Mouse (Mus musculus) forebrain, embryonic 10.5 days (tissue): ENCODE measurements around the gene Tlr8. TPM values are rescaled to one million over a fixed set of nuclear protein-coding genes. Genes with fewer than 3 reads are reported as not detected.
"Not testable (repeated sequence)": the region's sequence is repeated elsewhere in the genome, so short reads cannot be mapped to it uniquely, and the experiment has no call there.

Source experiments
- DNase-seq: peaks from one replicate; pipeline ENCODE4 v3.0.0-alpha.2; 2017; ENCODE audit warnings: low spot score; ENCODE audit errors: extremely low spot score
- H3K27ac ChIP-seq: fragments of 300-500 bp; sonication (generic); 2 replicates; pipeline ENCODE4 v1.5.1; 2016; ENCODE audit warnings: mild to moderate bottlenecking
- H3K27me3 ChIP-seq: fragments of 300-500 bp; sonication (generic); 2 replicates; pipeline ENCODE4 v1.6.1; 2016; ENCODE audit warnings: mild to moderate bottlenecking; ENCODE audit not compliant: poor library complexity, severe bottlenecking
- H3K36me3 ChIP-seq: fragments of 300-500 bp; sonication (generic); replicated peaks from 2 replicates; pipeline ENCODE4 v1.6.1; 2016; ENCODE audit warnings: mild to moderate bottlenecking, moderate library complexity
- H3K4me1 ChIP-seq: fragments of 300-500 bp; sonication (generic); 2 replicates; pipeline ENCODE4 v1.6.1; 2016
- H3K4me3 ChIP-seq: fragments of 300-500 bp; sonication (generic); 2 replicates; pipeline ENCODE4 v1.5.1; 2016; ENCODE audit warnings: mild to moderate bottlenecking, moderate library complexity
- H3K9me3 ChIP-seq: fragments of 300-500 bp; sonication (generic); 2 replicates; pipeline ENCODE4 v1.6.1; 2016; ENCODE audit warnings: mild to moderate bottlenecking, moderate library complexity
- WGBS: fragments of 180-500 bp; shearing (Covaris S2); methylation state at CpG from one replicate; pipeline ENCODE4 v1.1.7; 2016; 5-methylcytosine and 5-hydroxymethylcytosine counted together
- polyA plus RNA-seq: library from polyadenylated mRNA; unstranded; fragments of >200 nt; fragmentation: Nextera tagmentation; extraction: Ambion mirVana; gene quantifications from 2 replicates; pipeline ENCODE4 v1.2.1, GENCODE M21; 2016

The Tlr8 gene
- not detected in 2 replicates for polyA plus RNA-seq

- no peaks in the 10 kb centered on the region for H3K9me3 ChIP-seq
- peaks cover 99% of the 10 kb centered on the region for H3K27me3 ChIP-seq
- no peaks in the 10 kb centered on the region for H3K36me3 ChIP-seq
- DNase-seq: no peak
- H3K27ac ChIP-seq: no peak within 1 kb of the TSS
- 78% methylated on average over 4 of the region's 4 CpGs for WGBS
- no peak within 1 kb of the TSS for H3K4me3 ChIP-seq
- no peaks in the 10 kb centered on the region for H3K4me1 ChIP-seq
These were observed at the start of gene Tlr8 for GRCm38 (mm10) chrX:167264086-167264485. Gene Tlr8, minus strand, starts transcription at chrX:167264329.

GRCm38 (mm10) chrX:167302061-167302460 lies 37.9 kb upstream of the Tlr8 start:
- WGBS: 100% methylated on average over 1 of the region's 1 CpGs
- not testable (repeated sequence) for DNase-seq, H3K9me3 ChIP-seq, H3K36me3 ChIP-seq, H3K27ac ChIP-seq, H3K4me1 ChIP-seq, H3K4me3 ChIP-seq
- H3K27me3 ChIP-seq: peaks cover 54% of the 10 kb centered on the region

- 28% methylated on average over 9 of the region's 9 CpGs for WGBS
- Histone ChIP-seq H3K36me3 (no peaks in the 10 kb centered on the region), H3K9me3 (no peaks in the 10 kb centered on the region), H3K4me3 (no peak overlapping the region), H3K27ac (no peak overlapping the region), H3K4me1 (no peaks in the 10 kb centered on the region), H3K27me3 (peaks cover 72% of the 10 kb centered on the region)
- DNase-seq: peak; percentile 55
These were observed 12.8 kb upstream of the Tlr8 start for GRCm38 (mm10) chrX:167276953-167277352.

- Histone ChIP-seq H3K4me3 (no peak overlapping the region), H3K4me1 (no peaks in the 10 kb centered on the region), H3K27ac (no peak overlapping the region), H3K27me3 (peaks cover 72% of the 10 kb centered on the region), H3K9me3 (no peaks in the 10 kb centered on the region), H3K36me3 (no peaks in the 10 kb centered on the region)
- 67% methylated on average over 10 of the region's 10 CpGs for WGBS
- DNase-seq: no peak
These were observed 12.4 kb upstream of the Tlr8 start for GRCm38 (mm10) chrX:167276551-167276950.

- Histone ChIP-seq H3K36me3 (no peaks in the 10 kb centered on the region), H3K4me3 (no peak overlapping the region), H3K27me3 (peaks cover 99% of the 10 kb centered on the region), H3K9me3 (no peaks in the 10 kb centered on the region), H3K4me1 (no peaks in the 10 kb centered on the region), H3K27ac (no peak overlapping the region)
- WGBS: 85% methylated on average over 4 of the region's 4 CpGs
- no peak for DNase-seq
These were observed 599 bp downstream of the Tlr8 start for GRCm38 (mm10) chrX:167263530-167263929.

GRCm38 (mm10) chrX:167241736-167242135 lies 22.4 kb downstream of the Tlr8 start:
- 99% methylated on average over 3 of the region's 3 CpGs for WGBS
- no peaks in the 10 kb centered on the region for H3K9me3 ChIP-seq

GRCm38 (mm10) chrX:167239293-167239921 lies 24.7 kb downstream of the Tlr8 start:
- H3K4me3 ChIP-seq: no peak overlapping the region
- no peak for DNase-seq
- no peak overlapping the region for H3K27ac ChIP-seq
- peaks cover 95% of the 10 kb centered on the region for H3K27me3 ChIP-seq
- no peaks in the 10 kb centered on the region for H3K9me3 ChIP-seq
- H3K36me3 ChIP-seq: no peaks in the 10 kb centered on the region
- no peaks in the 10 kb centered on the region for H3K4me1 ChIP-seq
- 62% methylated on average over 9 of the region's 9 CpGs for WGBS

More at GRCm38 (mm10) chrX:167241736-167242135, 22.4 kb downstream of the Tlr8 start:
- no peak overlapping the region for H3K4me3 ChIP-seq
- no peak for DNase-seq
- H3K27ac ChIP-seq: no peak overlapping the region
- no peaks in the 10 kb centered on the region for H3K4me1 ChIP-seq
- H3K36me3 ChIP-seq: no peaks in the 10 kb centered on the region
- peaks cover 88% of the 10 kb centered on the region for H3K27me3 ChIP-seq

GRCm38 (mm10) chrX:167233104-167233687 lies 30.9 kb downstream of the Tlr8 start:
- DNase-seq: peak; percentile 52
- Histone ChIP-seq H3K4me1 (peaks cover 7% of the 10 kb centered on the region), H3K27me3 (peaks cover 76% of the 10 kb centered on the region), H3K27ac (0 out of 2 replicates have a peak overlapping the region, but pooled peaks have one; percentile 44), H3K9me3 (no peaks in the 10 kb centered on the region), H3K4me3 (no peak overlapping the region), H3K36me3 (no peaks in the 10 kb centered on the region)
- WGBS: 29% methylated on average over 9 of the region's 9 CpGs

GRCm38 (mm10) chrX:167231150-167231549 lies 33.0 kb downstream of the Tlr8 start:
- H3K27ac ChIP-seq: no peak overlapping the region
- 69% methylated on average over 8 of the region's 8 CpGs for WGBS
- peaks cover 76% of the 10 kb centered on the region for H3K27me3 ChIP-seq

GRCm38 (mm10) chrX:167229819-167230218 lies 34.3 kb downstream of the Tlr8 start:
- peaks cover 75% of the 10 kb centered on the region for H3K27me3 ChIP-seq
- H3K4me1 ChIP-seq: peaks cover 7% of the 10 kb centered on the region
- WGBS: 65% methylated on average over 1 of the region's 1 CpGs
- no peak overlapping the region for H3K27ac ChIP-seq
- no peak for DNase-seq
- no peak overlapping the region for H3K4me3 ChIP-seq
- H3K36me3 ChIP-seq: no peaks in the 10 kb centered on the region
- H3K9me3 ChIP-seq: no peaks in the 10 kb centered on the region

More at GRCm38 (mm10) chrX:167231150-167231549, 33.0 kb downstream of the Tlr8 start:
- H3K4me1 ChIP-seq: peaks cover 7% of the 10 kb centered on the region
- H3K4me3 ChIP-seq: no peak overlapping the region
- DNase-seq: no peak
- no peaks in the 10 kb centered on the region for H3K36me3 ChIP-seq
- H3K9me3 ChIP-seq: no peaks in the 10 kb centered on the region

GRCm38 (mm10) chrX:167229206-167229605 lies 34.9 kb downstream of the Tlr8 start:
- no peak for DNase-seq
- H3K27ac ChIP-seq: no peak overlapping the region

GRCm38 (mm10) chrX:167227756-167228155 lies 36.4 kb downstream of the Tlr8 start:
- Histone ChIP-seq H3K9me3 (no peaks in the 10 kb centered on the region), H3K36me3 (no peaks in the 10 kb centered on the region), H3K27me3 (peaks cover 68% of the 10 kb centered on the region), H3K27ac (no peak overlapping the region), H3K4me1 (peaks cover 3% of the 10 kb centered on the region; the same call in 1 of the 2 replicates), H3K4me3 (no peak overlapping the region)
- no peak for DNase-seq
- 92% methylated on average over 6 of the region's 6 CpGs for WGBS

More at GRCm38 (mm10) chrX:167229206-167229605, 34.9 kb downstream of the Tlr8 start:
- Histone ChIP-seq H3K4me1 (peaks cover 7% of the 10 kb centered on the region), H3K4me3 (no peak overlapping the region), H3K27me3 (peaks cover 70% of the 10 kb centered on the region), H3K9me3 (no peaks in the 10 kb centered on the region), H3K36me3 (no peaks in the 10 kb centered on the region)
- 37% methylated on average over 6 of the region's 6 CpGs for WGBS

- Histone ChIP-seq H3K4me1 (no peaks in the 10 kb centered on the region), H3K27ac (no peak overlapping the region), H3K27me3 (peaks cover 68% of the 10 kb centered on the region), H3K4me3 (no peak overlapping the region), H3K36me3 (no peaks in the 10 kb centered on the region), H3K9me3 (no peaks in the 10 kb centered on the region)
- 85% methylated on average over 7 of the region's 7 CpGs for WGBS
- DNase-seq: no peak
These were observed 37.0 kb downstream of the Tlr8 start for GRCm38 (mm10) chrX:167227138-167227537.
